In the genomic region with DNA sequence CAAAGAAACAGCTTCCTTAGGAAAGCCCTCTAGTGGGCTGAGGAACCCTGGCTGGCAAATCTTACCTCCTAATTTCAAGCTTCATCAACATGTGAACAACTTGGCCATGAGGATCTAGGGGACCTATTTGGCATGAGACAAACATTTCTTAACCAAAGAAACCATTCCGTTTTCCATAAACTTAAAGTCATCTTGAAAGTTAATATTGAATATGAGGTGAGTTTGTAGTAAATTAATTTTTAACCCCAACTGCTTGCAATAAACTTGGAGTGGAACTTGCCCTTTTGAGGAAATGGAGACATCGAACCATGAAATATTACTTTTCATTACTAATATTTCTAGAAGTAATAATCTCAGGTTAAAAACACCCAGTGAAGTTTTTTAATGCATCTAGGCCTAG, we compare ENCODE assay signal across 11 mouse cellular contexts.
"Had no signal": no experiment of that assay in that cellular context is flagged by ENCODE, and none has a peak within 500 bp of the region (broad histone marks: within the 10 kb centered on the region; RNA-seq: fewer than 3 reads in every experiment).

No protein-coding gene starts in this region.

- DNase-seq: lung, embryonic 14.5 days; retina, postnatal 1 day; right cerebral cortex, postnatal 4 days; spleen, adult 18-20 months; thymus, postnatal 4 days had no signal

- H3K27ac ChIP-seq: hindbrain, embryonic 12.5 days; left cerebral cortex, adult 2 months; limb, embryonic 15.5 days; liver, embryonic 12.5 days; midbrain, embryonic 15.5 days; neural tube, embryonic 13.5 days had no signal

- H3K4me3 ChIP-seq: hindbrain, embryonic 12.5 days; left cerebral cortex, adult 2 months; limb, embryonic 15.5 days; liver, embryonic 12.5 days; midbrain, embryonic 15.5 days; neural tube, embryonic 13.5 days had no signal

- H3K4me1 ChIP-seq: hindbrain, embryonic 12.5 days; limb, embryonic 15.5 days; liver, embryonic 12.5 days; midbrain, embryonic 15.5 days; neural tube, embryonic 13.5 days had no signal

- H3K27me3 ChIP-seq: hindbrain, embryonic 12.5 days; limb, embryonic 15.5 days; liver, embryonic 12.5 days; midbrain, embryonic 15.5 days; neural tube, embryonic 13.5 days had no signal

- H3K36me3 ChIP-seq: hindbrain, embryonic 12.5 days; limb, embryonic 15.5 days; liver, embryonic 12.5 days; midbrain, embryonic 15.5 days; neural tube, embryonic 13.5 days had no signal
